Mouse (Mus musculus): Measurements from ENCODE around the gene Xkr8.

The Xkr8 gene

GRCm38 (mm10) chr4:132735894-132736293 is 3.5 kb upstream of the Xkr8 start:
- no peak for DNase-seq

- no peak for DNase-seq
Measured at GRCm38 (mm10) chr4:132735389-132735788, 3.0 kb upstream of the Xkr8 start.

GRCm38 (mm10) chr4:132734766-132735165 is 2.4 kb upstream of the Xkr8 start:
- no peak for DNase-seq

- no peak for DNase-seq
Measured at GRCm38 (mm10) chr4:132733071-132733770, 875 bp upstream of the Xkr8 start.

GRCm38 (mm10) chr4:132731616-132732015 is 730 bp downstream of the Xkr8 start:
- no peak for DNase-seq

GRCm38 (mm10) chr4:132728233-132728632 is 4.1 kb downstream of the Xkr8 start:
- DNase-seq, result no peak

- no peak for DNase-seq
Measured at GRCm38 (mm10) chr4:132718251-132718650, 14.1 kb downstream of the Xkr8 start.

GRCm38 (mm10) chr4:132713181-132713580 is 19.2 kb downstream of the Xkr8 start:
- DNase-seq, result no peak

GRCm38 (mm10) chr4:132706885-132707284 is 25.5 kb downstream of the Xkr8 start:
- DNase-seq, result no peak

- no peak for DNase-seq
Measured at GRCm38 (mm10) chr4:132702076-132702475, 30.3 kb downstream of the Xkr8 start.

- DNase-seq, result no peak
Measured at GRCm38 (mm10) chr4:132693366-132693765, 39.0 kb downstream of the Xkr8 start.

- no peak for DNase-seq
Measured at GRCm38 (mm10) chr4:132689634-132690033, 42.7 kb downstream of the Xkr8 start.

- DNase-seq, result peak; percentile 8
Measured at GRCm38 (mm10) chr4:132676771-132677539, 55.4 kb downstream of the Xkr8 start.

Measured in cerebellum, adult 9-10 months (tissue).